Mouse (Mus musculus): ENCODE measurements around the gene Ddi1. TPM values are rescaled to one million over a fixed set of nuclear protein-coding genes. Genes with fewer than 3 reads are reported as not detected.

Gene Ddi1
- total and polyA plus RNA-seq, 2 experiments from 2014 or later, result 0.01 TPM; not detected in 1

DNA sequence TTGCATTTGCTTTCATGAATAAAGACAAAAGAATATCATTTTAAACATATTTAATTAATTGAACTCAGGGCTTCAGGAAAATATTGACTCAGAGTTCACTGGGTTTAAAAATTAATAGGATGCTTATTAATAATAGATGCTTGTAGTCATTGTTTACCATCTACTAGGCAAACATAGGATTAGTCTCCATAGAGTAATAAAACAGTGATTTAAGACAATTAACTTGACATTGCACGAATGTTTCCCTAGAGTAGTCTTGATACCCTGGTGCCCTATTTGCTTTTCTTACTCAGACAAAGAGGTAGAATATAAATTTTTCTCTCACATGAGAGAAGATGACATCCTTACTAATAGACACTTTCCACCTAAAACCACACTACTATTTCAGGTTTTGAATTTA, 52.1 kb downstream of the Ddi1 start:
- Histone ChIP-seq H3K4me2 (ENCODE audit: low read depth, low read length) (no peak overlapping the region), H3K27me3 (ENCODE audit: insufficient read depth, low read length) (no peaks in the 10 kb centered on the region), H3K9ac (replicated peaks; ENCODE audit: low read length) (no peak overlapping the region), H3K36me3 (ENCODE audit: insufficient read depth, low read length) (no peaks in the 10 kb centered on the region), H3K4me1 (ENCODE audit: insufficient read depth, low read length) (no peaks in the 10 kb centered on the region), H3K27ac (no peak overlapping the region), H3K9me3 (ENCODE audit: low read length) (no peaks in the 10 kb centered on the region), H3K4me3 (ENCODE audit: low read length) (no peak overlapping the region)
- ATAC-seq (no peak), DNase-seq (ENCODE audit: low spot score) (no peak)
- WGBS, result 65% methylated on average over 1 of the region's 1 CpGs
- no peak for TF ChIP-seq CTCF (IDR thresholded peaks at IDR 0.05; ENCODE audit: low read depth)

DNA sequence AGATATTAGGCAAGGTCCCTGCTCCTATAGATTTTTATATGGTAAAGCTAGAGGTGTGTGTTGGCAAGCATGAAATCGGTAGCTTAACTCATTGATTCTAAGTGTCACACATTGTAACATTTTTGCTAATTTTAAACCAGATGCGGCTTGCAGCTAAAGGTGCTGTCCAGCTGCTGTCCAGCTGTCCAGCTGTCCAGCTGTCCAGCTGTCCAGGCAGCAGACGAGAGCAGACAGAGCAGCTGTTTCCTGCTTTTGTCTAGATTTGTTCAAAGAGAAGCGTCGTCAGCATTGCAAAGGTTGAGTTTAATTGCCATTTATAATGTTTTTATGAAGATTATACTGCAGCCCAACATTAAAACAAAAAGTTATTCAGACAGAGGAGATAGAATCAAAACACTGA, 56.8 kb downstream of the Ddi1 start:
- TF ChIP-seq CTCF (IDR thresholded peaks at IDR 0.05; ENCODE audit: low read depth), result no peak
- no peaks in the 10 kb centered on the region for H3K4me1 ChIP-seq (ENCODE audit: insufficient read depth, low read length)
- no peak overlapping the region for H3K9ac ChIP-seq (replicated peaks; ENCODE audit: low read length)
- no peak overlapping the region for H3K4me3 ChIP-seq (ENCODE audit: low read length)
- H3K27me3 ChIP-seq (ENCODE audit: insufficient read depth, low read length), result no peaks in the 10 kb centered on the region
- H3K4me2 ChIP-seq (ENCODE audit: low read depth, low read length), result no peak overlapping the region
- no peak overlapping the region for H3K27ac ChIP-seq
- DNase-seq (ENCODE audit: low spot score), result no peak
- no peaks in the 10 kb centered on the region for H3K9me3 ChIP-seq (ENCODE audit: low read length)
- WGBS, result 67% methylated on average over 5 of the region's 5 CpGs
- ATAC-seq, result no peak
- no peaks in the 10 kb centered on the region for H3K36me3 ChIP-seq (ENCODE audit: insufficient read depth, low read length)

Other genes with a start within 250 kb of the Ddi1 start
- gene Pdgfd, start 101.3 kb downstream of the Ddi1 start, total RNA-seq (2014; rRNA removed), result 4.1 and 8.1 TPM in 2 replicates
- 5.4 and 6.6 TPM in 2 replicates for gene Pdgfd, start 101.3 kb downstream of the Ddi1 start, polyA plus RNA-seq (2015; fragmentation: Nextera tagmentation; extraction: Ambion mirVana)